Mouse (Mus musculus) forebrain, embryonic 13.5 days (tissue): Measurements from ENCODE around the gene Gm11037. TPM values are rescaled to one million over a fixed set of nuclear protein-coding genes. Genes with fewer than 3 reads are reported as not detected.

Experiments used
- ATAC-seq: fragments of 200-750 bp; cut with Nextera tagmentation; 2 replicates; pipeline ENCODE4 v1.8.0; 2017
- H3K27ac ChIP-seq: fragments of 300-500 bp; sonication (generic); 2 replicates; pipeline ENCODE4 v1.5.1; 2015; ENCODE audit warnings: inconsistent platforms, mild to moderate bottlenecking, moderate library complexity
- H3K27me3 ChIP-seq: fragments of 300-500 bp; sonication (generic); 2 replicates; pipeline ENCODE4 v1.6.1; 2015; ENCODE audit warnings: mild to moderate bottlenecking, inconsistent platforms
- H3K36me3 ChIP-seq: fragments of 300-500 bp; sonication (generic); 2 replicates; pipeline ENCODE4 v1.6.1; 2015; ENCODE audit warnings: mild to moderate bottlenecking, inconsistent platforms; ENCODE audit not compliant: poor library complexity, severe bottlenecking
- H3K4me1 ChIP-seq: fragments of 300-500 bp; sonication (generic); 2 replicates; pipeline ENCODE4 v1.6.1; 2015; ENCODE audit warnings: inconsistent platforms
- H3K4me2 ChIP-seq: fragments of 300-500 bp; sonication (generic); 2 replicates; pipeline ENCODE4 v1.6.1; 2015; ENCODE audit warnings: inconsistent platforms, mild to moderate bottlenecking, moderate library complexity
- H3K4me3 ChIP-seq: fragments of 300-500 bp; sonication (generic); 2 replicates; pipeline ENCODE4 v1.5.1; 2015; ENCODE audit warnings: mild to moderate bottlenecking, inconsistent platforms
- H3K9ac ChIP-seq: fragments of 300-500 bp; sonication (generic); 2 replicates; pipeline ENCODE4 v1.6.1; 2015; ENCODE audit warnings: mild to moderate bottlenecking, inconsistent platforms
- H3K9me3 ChIP-seq: fragments of 300-500 bp; sonication (generic); replicated peaks from 2 replicates; pipeline ENCODE4 v1.6.1; 2016; ENCODE audit warnings: inconsistent platforms
- WGBS: fragments of 180-500 bp; shearing (Covaris S2); methylation state at CpG from one replicate; pipeline ENCODE4 v1.1.7; 2015; 5-methylcytosine and 5-hydroxymethylcytosine counted together
- polyA plus RNA-seq: library from polyadenylated mRNA; unstranded; fragments of >200 nt; fragmentation: Nextera tagmentation; extraction: Ambion mirVana; gene quantifications from 2 replicates; pipeline ENCODE4 v1.2.1, GENCODE M21; 2015

The Gm11037 gene
- polyA plus RNA-seq, 1 experiment from 2014 or later = not detected

- Histone ChIP-seq H3K9ac (peak within 1 kb of the TSS; percentile 86), H3K4me2 (peak within 1 kb of the TSS; percentile 97), H3K9me3 (no peaks in the 10 kb centered on the region), H3K27me3 (no peaks in the 10 kb centered on the region), H3K27ac (peak within 1 kb of the TSS; percentile 95), H3K4me1 (peaks cover 32% of the 10 kb centered on the region), H3K4me3 (peak within 1 kb of the TSS; percentile 74), H3K36me3 (peaks cover 7% of the 10 kb centered on the region; the same call in 1 of the 2 replicates)
- WGBS = under 1% methylated on average over 54 of the region's 54 CpGs
- ATAC-seq = peak; percentile 98
Measured at GRCm38 (mm10) chr2:131159938-131160581, 26.8 kb downstream of the Gm11037 start, which contains the start of gene 1700037H04Rik. Gene 1700037H04Rik, minus strand, starts transcription at chr2:131160081.

- no peak for ATAC-seq
- H3K4me3 ChIP-seq = peak overlapping the region; percentile 74
- no peaks in the 10 kb centered on the region for H3K9me3 ChIP-seq
- peak overlapping the region; percentile 95 for H3K27ac ChIP-seq
- no peaks in the 10 kb centered on the region for H3K27me3 ChIP-seq
- WGBS = under 1% methylated on average over 17 of the region's 17 CpGs
- peaks cover 32% of the 10 kb centered on the region for H3K4me1 ChIP-seq
- 0 out of 2 replicates have a peak, but pooled peaks cover under 1% of the 10 kb centered on the region for H3K36me3 ChIP-seq
- peak overlapping the region; percentile 97 for H3K4me2 ChIP-seq
- H3K9ac ChIP-seq = peak overlapping the region; percentile 75
Measured at GRCm38 (mm10) chr2:131160671-131161111, 27.4 kb downstream of the Gm11037 start.

GRCm38 (mm10) chr2:131163924-131164323 is 30.6 kb downstream of the Gm11037 start:
- H3K4me2 ChIP-seq = no peak overlapping the region
- peaks cover 11% of the 10 kb centered on the region for H3K4me1 ChIP-seq
- H3K36me3 ChIP-seq = no peaks in the 10 kb centered on the region
- H3K9ac ChIP-seq = no peak overlapping the region
- H3K27ac ChIP-seq = no peak overlapping the region
- ATAC-seq = no peak
- H3K27me3 ChIP-seq = no peaks in the 10 kb centered on the region
- no peaks in the 10 kb centered on the region for H3K9me3 ChIP-seq
- H3K4me3 ChIP-seq = no peak overlapping the region
- WGBS = 82% methylated on average over 7 of the region's 7 CpGs

- H3K4me1 ChIP-seq = 0 out of 2 replicates have a peak, but pooled peaks cover 4% of the 10 kb centered on the region
- 0 out of 2 replicates have a peak, but pooled peaks cover 2% of the 10 kb centered on the region for H3K36me3 ChIP-seq
- no peaks in the 10 kb centered on the region for H3K9me3 ChIP-seq
- 80% methylated on average over 2 of the region's 2 CpGs for WGBS
- no peak overlapping the region for H3K4me3 ChIP-seq
- peaks cover 10% of the 10 kb centered on the region for H3K27me3 ChIP-seq
- no peak overlapping the region for H3K27ac ChIP-seq
- no peak overlapping the region for H3K9ac ChIP-seq
- no peak for ATAC-seq
- H3K4me2 ChIP-seq = no peak overlapping the region
Measured at GRCm38 (mm10) chr2:131166172-131166571, 32.9 kb downstream of the Gm11037 start.

- WGBS = 84% methylated on average over 6 of the region's 6 CpGs
- Histone ChIP-seq H3K4me3 (no peak overlapping the region), H3K9ac (no peak overlapping the region), H3K4me2 (no peak overlapping the region), H3K27ac (no peak overlapping the region), H3K4me1 (peaks cover 4% of the 10 kb centered on the region; the same call in 1 of the 2 replicates), H3K36me3 (peaks cover 12% of the 10 kb centered on the region), H3K9me3 (no peaks in the 10 kb centered on the region), H3K27me3 (peaks cover 28% of the 10 kb centered on the region)
- no peak for ATAC-seq
Measured at GRCm38 (mm10) chr2:131167984-131168383, 34.7 kb downstream of the Gm11037 start.

- Histone ChIP-seq H3K4me1 (peaks cover 10% of the 10 kb centered on the region), H3K9ac (no peak overlapping the region)
Measured at GRCm38 (mm10) chr2:131168914-131169313, 35.6 kb downstream of the Gm11037 start.

GRCm38 (mm10) chr2:131170936-131171335 is 37.6 kb downstream of the Gm11037 start:
- no peak overlapping the region for H3K27ac ChIP-seq
- H3K27me3 ChIP-seq = peaks cover 35% of the 10 kb centered on the region
- H3K36me3 ChIP-seq = peaks cover 12% of the 10 kb centered on the region
- ATAC-seq = no peak
- H3K4me2 ChIP-seq = no peak overlapping the region
- peaks cover 26% of the 10 kb centered on the region for H3K4me1 ChIP-seq
- no peak overlapping the region for H3K4me3 ChIP-seq
- WGBS = 14% methylated on average over 9 of the region's 9 CpGs
- no peaks in the 10 kb centered on the region for H3K9me3 ChIP-seq
- no peak overlapping the region for H3K9ac ChIP-seq

More at GRCm38 (mm10) chr2:131168914-131169313, 35.6 kb downstream of the Gm11037 start:
- no peaks in the 10 kb centered on the region for H3K9me3 ChIP-seq
- H3K27me3 ChIP-seq = peaks cover 35% of the 10 kb centered on the region
- H3K4me3 ChIP-seq = no peak overlapping the region
- peaks cover 12% of the 10 kb centered on the region for H3K36me3 ChIP-seq
- no peak overlapping the region for H3K27ac ChIP-seq
- WGBS = 66% methylated on average over 1 of the region's 1 CpGs
- H3K4me2 ChIP-seq = no peak overlapping the region
- ATAC-seq = no peak

- H3K9me3 ChIP-seq = no peaks in the 10 kb centered on the region
- ATAC-seq = no peak
- no peak overlapping the region for H3K4me3 ChIP-seq
- H3K27me3 ChIP-seq = peaks cover 35% of the 10 kb centered on the region
- peaks cover 15% of the 10 kb centered on the region for H3K36me3 ChIP-seq
- no peak overlapping the region for H3K27ac ChIP-seq
- H3K4me2 ChIP-seq = peak overlapping the region; percentile 24; the same call in 1 of the 2 replicates
- 7% methylated on average over 43 of the region's 43 CpGs for WGBS
- H3K4me1 ChIP-seq = peaks cover 32% of the 10 kb centered on the region
- H3K9ac ChIP-seq = peak overlapping the region; percentile 39; the same call in 1 of the 2 replicates
Measured at GRCm38 (mm10) chr2:131171401-131172104, 38.3 kb downstream of the Gm11037 start.

- peaks cover 21% of the 10 kb centered on the region for H3K36me3 ChIP-seq
- no peaks in the 10 kb centered on the region for H3K9me3 ChIP-seq
- peaks cover 35% of the 10 kb centered on the region for H3K27me3 ChIP-seq
- no peak overlapping the region for H3K4me2 ChIP-seq
- no peak for ATAC-seq
- no peak overlapping the region for H3K4me3 ChIP-seq
- peaks cover 39% of the 10 kb centered on the region for H3K4me1 ChIP-seq
- 42% methylated on average over 9 of the region's 9 CpGs for WGBS
- no peak overlapping the region for H3K27ac ChIP-seq
- H3K9ac ChIP-seq = no peak overlapping the region
Measured at GRCm38 (mm10) chr2:131172322-131172721, 39.0 kb downstream of the Gm11037 start.

- peak overlapping the region; percentile 44 for H3K4me3 ChIP-seq
- peak; percentile 71 for ATAC-seq
- peaks cover 35% of the 10 kb centered on the region for H3K27me3 ChIP-seq
- peak overlapping the region; percentile 87 for H3K4me2 ChIP-seq
- H3K9ac ChIP-seq = peak overlapping the region; percentile 41
- H3K4me1 ChIP-seq = peaks cover 59% of the 10 kb centered on the region
- H3K9me3 ChIP-seq = no peaks in the 10 kb centered on the region
- 5% methylated on average over 11 of the region's 11 CpGs for WGBS
- no peak overlapping the region for H3K27ac ChIP-seq
- H3K36me3 ChIP-seq = peaks cover 27% of the 10 kb centered on the region
Measured at GRCm38 (mm10) chr2:131174700-131175099, 41.4 kb downstream of the Gm11037 start.

GRCm38 (mm10) chr2:131175286-131175944 is 42.1 kb downstream of the Gm11037 start:
- ATAC-seq = no peak
- WGBS = 78% methylated on average over 3 of the region's 3 CpGs
- Histone ChIP-seq H3K4me1 (peaks cover 59% of the 10 kb centered on the region), H3K27me3 (peaks cover 33% of the 10 kb centered on the region), H3K36me3 (peaks cover 27% of the 10 kb centered on the region), H3K27ac (peak overlapping the region; percentile 4), H3K9me3 (no peaks in the 10 kb centered on the region), H3K4me2 (no peak overlapping the region), H3K4me3 (no peak overlapping the region), H3K9ac (no peak overlapping the region)

GRCm38 (mm10) chr2:131175945-131176309 is 42.6 kb downstream of the Gm11037 start:
- no peak overlapping the region for H3K4me3 ChIP-seq
- H3K4me1 ChIP-seq = peaks cover 56% of the 10 kb centered on the region
- 82% methylated on average over 1 of the region's 1 CpGs for WGBS
- no peaks in the 10 kb centered on the region for H3K9me3 ChIP-seq
- peaks cover 26% of the 10 kb centered on the region for H3K36me3 ChIP-seq
- H3K27ac ChIP-seq = peak overlapping the region; percentile 4; the same call in 1 of the 2 replicates
- ATAC-seq = no peak
- peaks cover 28% of the 10 kb centered on the region for H3K27me3 ChIP-seq
- H3K9ac ChIP-seq = no peak overlapping the region
- H3K4me2 ChIP-seq = peak overlapping the region; percentile 95; the same call in 1 of the 2 replicates
